Mouse (Mus musculus) cerebellum, adult 11 months (tissue): Measurements from ENCODE around the gene Nags.

Experiments
- DNase-seq: peaks from one replicate; pipeline ENCODE4 v3.0.0; 2022

Gene Nags

GRCm38 (mm10) chr11:102145471-102146001 is at the start of gene Nags:
Gene Nags (plus strand): TSS chr11:102145513.
- DNase-seq, result no peak

- DNase-seq, result no peak
Observed at GRCm38 (mm10) chr11:102095676-102096075, 49.6 kb upstream of the Nags start.

DNA sequence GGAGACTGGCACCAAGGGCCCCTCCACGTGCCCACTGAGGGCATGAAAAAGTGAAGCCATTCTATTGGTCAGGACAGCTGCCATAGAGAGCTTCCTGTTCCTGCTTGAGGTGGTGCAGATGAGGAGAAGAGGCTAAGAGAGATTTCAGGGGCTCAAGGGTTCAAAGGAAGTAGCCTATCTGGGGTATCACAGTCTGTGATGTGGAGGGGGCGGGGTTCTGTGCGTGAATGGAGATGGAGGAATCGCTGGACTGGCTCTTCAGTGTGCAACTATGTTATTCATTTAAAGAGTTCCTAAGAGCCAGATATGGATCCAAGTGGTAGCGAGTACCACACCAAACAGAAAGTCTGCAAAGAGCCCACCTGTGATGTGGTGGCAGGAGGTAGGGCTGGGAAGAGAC is 48.9 kb upstream of the Nags start:
- DNase-seq, result no peak

- DNase-seq, result peak; percentile 64
Observed at GRCm38 (mm10) chr11:102096887-102097391, 48.4 kb upstream of the Nags start.

- no peak for DNase-seq
Observed at GRCm38 (mm10) chr11:102101219-102101618, 44.1 kb upstream of the Nags start, which contains the start of gene Ppy. Gene Ppy (minus strand): TSS chr11:102101319.

DNA sequence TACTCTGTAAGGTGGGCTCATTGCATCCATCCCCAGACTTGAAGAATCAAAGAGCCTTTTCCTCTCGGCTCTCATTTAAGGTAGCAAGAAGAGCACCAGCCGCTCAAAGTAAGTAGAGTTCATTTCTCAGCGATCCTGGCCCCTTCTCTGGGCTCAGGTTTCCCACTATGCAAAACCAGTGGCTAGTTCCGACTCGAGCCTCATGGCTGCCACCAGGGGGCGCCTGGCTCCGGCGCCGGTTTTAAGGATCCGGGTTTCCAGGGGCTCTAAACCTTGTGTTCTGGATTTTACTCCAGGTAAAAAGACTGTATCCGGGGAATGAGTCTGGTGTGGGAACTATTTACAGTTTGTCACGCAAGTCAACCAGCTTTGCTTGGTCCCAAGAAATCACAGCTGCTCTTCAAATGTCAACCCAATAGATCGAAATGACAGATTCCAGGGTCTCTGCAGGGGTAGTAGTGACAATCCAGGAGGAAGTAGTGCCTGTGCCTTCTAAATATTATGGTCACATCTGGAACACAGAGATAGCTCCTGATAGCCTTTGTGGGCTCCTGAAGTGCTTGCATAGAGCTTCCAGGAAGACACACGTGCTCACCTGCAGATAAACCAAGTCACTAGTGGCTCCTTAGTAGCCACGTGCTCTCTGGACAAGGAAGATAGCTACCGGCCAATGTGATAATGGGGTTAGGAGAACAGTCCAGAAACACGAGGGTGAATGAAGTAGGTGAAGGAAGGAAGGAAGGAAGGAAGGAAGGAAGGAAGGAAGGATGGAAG is 42.6 kb upstream of the Nags start:
- DNase-seq, result peak; percentile 57

DNA sequence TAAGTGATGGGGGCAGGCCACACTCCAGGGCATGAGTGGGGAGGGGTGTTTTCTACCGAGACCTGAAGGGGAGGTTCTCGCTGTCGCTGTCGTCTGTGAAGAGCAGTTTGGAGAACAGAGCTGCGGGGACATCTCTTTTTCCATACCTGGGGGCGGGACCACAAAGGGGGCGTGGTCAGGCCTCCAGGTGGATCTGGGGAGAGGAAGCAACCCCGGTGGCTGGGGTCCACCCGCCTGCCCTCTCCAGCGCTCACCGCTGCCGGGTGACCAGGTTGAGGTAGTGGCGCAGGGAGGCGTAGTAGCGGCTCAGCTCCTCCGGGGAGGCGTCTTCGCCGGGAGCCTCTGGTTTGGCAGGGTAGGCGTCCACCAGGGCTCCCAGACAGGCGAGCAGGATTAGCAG is 38.4 kb upstream of the Nags start:
- no peak for DNase-seq

DNA sequence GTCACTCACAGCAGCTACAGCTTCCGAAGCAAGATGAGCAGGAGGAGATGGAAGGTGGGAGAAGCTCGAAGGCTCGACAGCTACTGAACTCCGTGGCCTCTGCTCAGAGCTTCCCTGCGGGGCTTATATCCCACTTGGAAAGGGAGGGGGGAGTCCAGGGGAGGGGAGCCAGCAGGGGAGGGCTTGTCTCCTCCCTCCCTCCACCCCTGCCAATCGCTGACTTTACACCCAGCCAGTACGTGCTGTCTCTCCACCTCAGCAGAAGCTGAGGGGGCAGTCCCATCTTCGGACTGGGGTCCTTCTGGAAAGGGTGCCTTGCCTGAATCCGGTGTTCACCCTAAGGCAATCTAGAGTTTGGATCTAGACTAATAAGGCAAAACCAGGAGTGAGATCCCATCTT is 37.6 kb upstream of the Nags start, which contains the start of gene Pyy:
Pyy (minus strand) TSS at position 101 of the 400 bp plus-strand sequence.
- no peak for DNase-seq

GRCm38 (mm10) chr11:102111576-102111975 is 33.7 kb upstream of the Nags start:
- no peak for DNase-seq

GRCm38 (mm10) chr11:102116241-102116640 is 29.1 kb upstream of the Nags start:
- DNase-seq, result no peak

- DNase-seq, result no peak
Observed at GRCm38 (mm10) chr11:102117386-102117785, 27.9 kb upstream of the Nags start.

- no peak for DNase-seq
Observed at GRCm38 (mm10) chr11:102134516-102134915, 10.8 kb upstream of the Nags start.

GRCm38 (mm10) chr11:102137625-102138446 is 7.5 kb upstream of the Nags start:
- no peak for DNase-seq

- peak; percentile 57 for DNase-seq
Observed at GRCm38 (mm10) chr11:102138447-102138740, 6.9 kb upstream of the Nags start.

- peak; percentile 47 for DNase-seq
Observed at GRCm38 (mm10) chr11:102140508-102140907, 4.8 kb upstream of the Nags start.

- DNase-seq, result no peak
Observed at GRCm38 (mm10) chr11:102142355-102142754, 3.0 kb upstream of the Nags start.

DNA sequence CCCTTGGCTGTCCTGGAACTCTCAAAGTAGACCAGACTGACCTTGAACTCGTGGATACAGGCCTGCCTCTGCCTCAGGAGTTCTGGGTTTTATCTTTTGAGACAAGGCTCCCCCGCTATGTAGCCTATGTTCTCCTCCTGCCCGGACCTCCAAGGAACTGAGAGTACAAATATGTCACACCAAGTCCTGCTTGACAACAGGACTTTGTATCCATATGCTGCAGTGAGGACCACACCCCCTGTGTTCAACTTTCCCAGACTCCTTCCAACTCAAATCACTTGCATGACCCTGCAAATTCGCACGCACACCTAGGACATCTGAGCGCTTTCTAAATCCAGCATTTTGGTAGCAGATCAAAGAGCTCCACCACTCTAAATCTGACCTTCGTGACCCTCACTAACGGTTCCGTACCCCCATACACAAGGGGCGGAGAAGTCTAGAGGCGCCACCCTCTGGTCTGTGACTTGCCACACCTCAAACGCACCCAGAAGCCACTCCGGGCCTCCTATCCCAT is 299 bp upstream of the Nags start:
- DNase-seq, result no peak

- no peak for DNase-seq
Observed at GRCm38 (mm10) chr11:102146005-102146404, 692 bp downstream of the Nags start.

DNA sequence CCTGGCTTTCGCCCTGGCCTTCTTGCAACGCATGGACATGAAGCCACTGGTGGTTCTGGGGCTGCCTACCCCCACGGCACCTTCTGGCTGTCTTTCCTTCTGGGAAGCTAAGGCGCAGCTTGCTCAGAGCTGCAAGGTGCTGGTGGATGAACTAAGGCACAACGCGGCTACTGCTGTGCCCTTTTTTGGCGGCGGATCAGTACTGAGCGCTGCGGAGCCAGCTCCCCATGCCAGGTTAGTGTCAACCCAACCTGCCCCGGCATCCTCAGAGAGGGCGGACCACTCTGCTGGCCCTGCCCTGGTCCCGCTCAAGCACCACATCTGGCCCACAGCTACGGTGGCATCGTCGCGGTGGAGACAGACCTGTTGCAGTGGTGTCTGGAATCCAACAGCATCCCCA is 1.2 kb downstream of the Nags start:
- DNase-seq, result no peak

DNA sequence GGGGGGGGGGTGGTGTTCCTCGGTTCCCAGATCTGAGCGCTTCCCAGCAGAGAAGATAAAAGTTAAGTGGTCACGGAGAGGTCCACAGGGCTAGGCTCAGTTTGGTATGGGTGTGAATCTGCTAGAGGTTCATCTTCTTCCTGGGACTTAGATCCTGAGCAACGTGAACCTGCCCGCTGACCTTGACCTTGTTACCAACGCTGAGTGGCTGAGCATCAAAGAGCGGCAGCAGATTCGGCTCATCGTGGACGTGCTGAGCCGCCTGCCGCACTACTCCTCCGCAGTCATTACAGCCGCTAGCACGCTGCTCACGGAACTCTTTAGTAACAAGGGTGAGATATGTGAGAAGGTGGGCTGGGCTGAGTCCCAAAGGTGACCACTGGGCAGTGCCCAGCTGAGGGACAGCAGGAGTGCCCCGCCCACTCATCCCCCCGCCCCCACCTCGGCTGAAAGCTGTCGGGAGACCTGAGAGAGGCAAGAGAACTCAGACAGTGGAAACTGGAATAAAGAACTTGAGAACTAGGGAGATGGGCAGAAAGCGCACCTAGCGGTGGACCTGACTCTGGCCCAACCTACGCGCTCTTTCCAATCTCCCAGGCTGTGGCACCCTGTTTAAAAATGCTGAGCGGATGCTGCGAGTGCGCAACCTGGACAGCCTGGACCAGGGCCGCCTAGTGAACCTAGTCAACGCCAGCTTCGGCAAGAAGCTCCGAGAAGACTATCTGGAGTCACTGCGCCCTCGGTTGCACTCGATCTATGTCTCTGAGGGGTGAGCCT is 2.1 kb downstream of the Nags start:
- no peak for DNase-seq

- DNase-seq, result peak; percentile 85
Observed at GRCm38 (mm10) chr11:102156039-102156785, 10.9 kb downstream of the Nags start, which contains the start of gene Tmem101. Gene Tmem101 (minus strand): TSS chr11:102156404.

- no peak for DNase-seq
Observed at GRCm38 (mm10) chr11:102156786-102157089, 11.4 kb downstream of the Nags start.
